Mouse (Mus musculus): ENCODE measurements around the gene Crybg2. TPM values are rescaled to one million over a fixed set of nuclear protein-coding genes. Genes with fewer than 3 reads are reported as not detected.

Crybg2 gene
- total RNA-seq, 2 experiments from 2014 or later: 2.1 to 2.7 TPM

DNA sequence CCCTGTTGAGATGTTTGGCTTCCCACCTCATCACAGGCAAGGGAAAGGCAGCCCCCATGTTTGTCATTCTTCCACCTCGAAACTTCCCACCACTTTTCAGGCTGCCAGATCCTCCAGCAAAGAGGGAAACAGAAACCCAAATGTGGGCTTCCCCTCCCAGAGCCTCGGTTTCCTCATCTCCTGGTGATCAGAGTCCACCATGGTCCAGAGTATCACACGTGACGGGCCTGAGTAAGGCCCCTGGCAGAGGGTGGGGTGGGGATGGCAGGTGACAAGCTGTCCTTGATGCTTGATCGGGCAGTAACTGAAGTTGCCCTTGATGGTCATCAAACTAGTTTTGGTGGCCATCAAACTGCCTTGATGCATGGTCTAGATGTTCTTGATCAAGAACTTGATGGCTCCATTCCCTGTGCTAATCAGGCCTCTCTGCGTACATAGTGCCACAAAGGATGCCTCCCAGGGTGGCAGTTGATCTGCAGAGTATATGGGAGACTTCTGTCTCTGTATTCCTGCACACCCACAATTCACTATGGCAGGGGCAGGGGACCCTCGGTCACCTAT lies 33.5 kb downstream of the Crybg2 start:
- DNase-seq (ENCODE audit: low spot score in 2 of 2): no peak

DNA sequence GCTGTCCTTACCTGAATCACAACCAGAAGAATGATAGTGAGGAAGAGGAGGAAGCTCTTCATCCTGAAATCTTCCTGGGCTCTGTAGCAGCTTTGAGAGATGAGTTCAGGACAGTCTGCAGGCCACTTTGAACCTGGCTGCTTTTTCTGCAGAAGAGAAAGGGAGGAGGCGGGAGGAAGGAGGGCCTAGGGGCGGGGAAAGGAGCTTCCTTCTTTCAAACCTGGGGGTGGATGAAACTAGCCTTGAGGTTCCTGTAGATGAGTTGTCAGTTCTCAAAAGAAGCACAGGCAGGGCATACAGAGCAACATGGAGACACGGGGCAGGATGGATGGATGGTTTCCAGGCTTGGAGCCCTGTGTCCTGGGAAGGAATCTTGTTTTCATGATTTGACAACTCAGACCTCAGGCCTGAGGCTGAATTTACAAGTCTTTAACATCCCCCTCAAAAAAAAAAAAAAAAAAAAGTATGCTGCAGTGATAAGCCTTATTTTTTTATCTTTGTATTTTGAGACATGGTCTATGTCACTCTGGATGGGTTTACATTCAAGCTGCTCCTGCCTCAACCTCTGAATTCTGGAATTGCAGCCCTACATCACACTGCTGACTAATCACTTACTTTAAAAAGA lies 34.4 kb downstream of the Crybg2 start, which contains the start of gene Cd52:
Cd52 (minus strand) TSS at position 160 of the 625 bp plus-strand sequence.
- DNase-seq (ENCODE audit: low spot score in 2 of 2): no peak

DNA sequence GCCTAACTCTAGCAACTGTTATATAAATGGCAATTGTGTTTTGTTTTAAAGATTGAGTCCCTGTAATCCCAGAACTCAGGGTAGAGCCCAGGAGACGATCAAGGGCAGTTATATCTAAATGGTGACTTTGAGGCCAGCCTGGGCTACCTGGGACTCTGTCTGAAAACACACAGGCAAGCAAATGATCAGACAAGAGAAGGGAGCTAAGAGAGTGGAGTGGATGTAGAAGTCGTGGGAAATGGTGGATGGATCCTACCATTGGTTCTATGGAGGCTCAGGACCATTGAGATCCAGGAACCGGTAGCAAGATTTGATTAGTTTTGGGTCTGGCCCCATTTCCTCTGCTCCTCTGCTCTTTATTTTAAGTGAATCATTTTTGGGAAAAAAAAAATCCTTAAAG lies 35.5 kb downstream of the Crybg2 start:
- no peak for DNase-seq (ENCODE audit: low spot score in 2 of 2)

DNA sequence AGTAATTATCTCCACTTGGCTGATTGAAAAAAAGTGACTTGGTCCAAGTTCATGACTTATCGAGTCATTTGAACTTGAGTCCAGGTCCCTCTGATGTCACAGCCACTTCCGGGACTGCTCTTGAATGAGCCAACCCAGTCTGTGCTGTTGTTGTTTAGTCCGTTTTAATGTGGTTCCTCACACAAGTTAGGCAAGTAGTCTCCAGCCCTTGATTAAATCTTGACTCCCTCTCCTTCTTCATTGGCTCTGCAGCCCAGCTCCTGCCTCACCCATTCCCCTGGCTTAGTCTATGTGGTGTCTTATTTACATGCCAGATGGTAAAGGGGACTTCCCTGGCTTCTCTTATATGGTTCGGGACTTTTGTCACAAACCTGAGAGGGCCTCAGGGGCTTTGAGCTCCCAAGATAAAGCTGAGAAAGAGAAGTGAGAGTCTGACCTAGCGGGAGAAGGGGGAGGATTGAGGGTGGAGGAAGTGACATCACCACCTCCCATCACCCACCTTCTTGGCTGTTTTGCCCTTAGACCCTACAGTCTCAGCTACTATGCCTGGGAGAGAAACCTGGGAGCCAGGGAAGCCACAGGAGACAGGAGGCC lies 36.5 kb downstream of the Crybg2 start:
- no peak for DNase-seq (ENCODE audit: low spot score in 2 of 2)

DNA sequence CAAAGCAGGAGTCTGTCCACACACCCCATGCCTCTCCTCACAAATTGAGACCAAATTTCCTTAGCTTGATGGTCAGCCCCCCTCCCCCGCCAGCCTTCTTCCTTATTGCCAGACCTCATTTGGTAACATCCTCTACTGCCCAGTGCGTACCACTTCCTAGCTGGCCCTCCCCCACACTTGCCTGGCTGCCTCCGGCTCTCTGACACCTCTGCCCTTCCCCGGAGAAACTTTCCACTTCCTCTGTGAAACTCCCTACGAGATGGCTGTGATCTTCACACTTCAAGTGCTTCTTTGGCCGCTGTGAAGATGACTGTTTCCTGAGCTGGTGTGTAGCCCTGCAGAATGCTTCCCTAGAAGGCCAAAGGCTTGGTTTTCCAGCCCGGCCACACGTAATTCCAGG lies 38.0 kb downstream of the Crybg2 start:
- DNase-seq (ENCODE audit: low spot score in 2 of 2): no peak

DNA sequence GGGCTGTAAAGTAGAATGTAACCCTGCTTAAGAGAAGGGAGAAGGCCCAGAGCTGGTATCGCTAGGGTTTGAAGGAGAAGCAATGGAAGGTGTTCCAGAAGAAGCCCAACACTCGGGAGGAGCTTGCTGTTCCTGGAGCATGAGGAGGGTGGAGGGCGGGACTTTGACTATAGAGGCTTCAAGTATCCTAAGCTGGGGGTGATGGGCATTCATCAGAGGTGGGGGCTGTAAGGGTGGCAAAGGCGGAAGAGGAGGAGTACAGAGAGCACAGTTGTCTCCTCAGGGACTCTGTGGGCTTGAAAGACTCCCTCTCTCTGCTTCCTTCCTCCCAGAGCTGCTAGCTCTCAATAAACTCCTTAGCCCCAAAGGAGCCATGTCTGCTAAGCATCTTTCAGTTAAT lies 39.6 kb downstream of the Crybg2 start:
- no peak for DNase-seq (ENCODE audit: low spot score in 2 of 2)

DNA sequence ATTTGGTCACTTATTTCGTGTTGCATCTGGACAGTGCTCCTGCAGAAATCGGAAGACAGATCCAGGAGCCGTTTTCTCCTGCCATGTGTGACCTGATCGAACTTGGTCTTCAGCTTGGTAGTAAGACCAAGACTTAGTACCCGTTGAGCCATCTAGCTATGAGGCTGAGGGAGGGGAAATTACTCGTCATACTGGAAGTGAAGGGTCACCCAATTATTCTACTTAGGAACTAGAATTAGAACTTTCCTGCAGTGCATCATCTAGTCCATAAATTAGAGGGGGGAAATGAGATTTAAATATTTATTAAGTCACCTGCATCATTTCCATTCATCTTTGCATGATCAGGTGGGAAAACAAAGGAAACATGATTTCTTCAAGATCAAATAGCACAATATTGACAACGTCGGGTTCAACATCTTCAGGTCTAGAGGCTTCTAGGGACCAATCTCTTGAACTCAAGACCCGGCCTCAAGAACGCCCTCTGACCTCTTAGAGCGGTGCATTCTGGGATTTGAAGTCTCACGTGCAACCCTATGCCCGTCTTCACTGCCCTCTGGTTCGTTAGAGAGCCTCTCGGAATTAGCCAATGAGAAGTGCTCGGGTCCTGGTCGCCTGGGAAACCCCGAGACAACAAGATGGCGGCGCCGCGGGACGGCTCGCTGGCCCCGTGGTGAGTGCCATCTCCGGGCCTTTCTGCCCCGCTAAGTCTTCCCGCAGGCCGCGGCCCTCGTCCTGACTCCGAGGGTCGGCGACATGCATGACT lies 41.5 kb downstream of the Crybg2 start, which contains the start of gene Ubxn11:
Ubxn11 (plus strand) TSS at position 592 of the 763 bp plus-strand sequence.
- peak; percentile 83 to 88 for DNase-seq (ENCODE audit: low spot score in 2 of 2)

DNA sequence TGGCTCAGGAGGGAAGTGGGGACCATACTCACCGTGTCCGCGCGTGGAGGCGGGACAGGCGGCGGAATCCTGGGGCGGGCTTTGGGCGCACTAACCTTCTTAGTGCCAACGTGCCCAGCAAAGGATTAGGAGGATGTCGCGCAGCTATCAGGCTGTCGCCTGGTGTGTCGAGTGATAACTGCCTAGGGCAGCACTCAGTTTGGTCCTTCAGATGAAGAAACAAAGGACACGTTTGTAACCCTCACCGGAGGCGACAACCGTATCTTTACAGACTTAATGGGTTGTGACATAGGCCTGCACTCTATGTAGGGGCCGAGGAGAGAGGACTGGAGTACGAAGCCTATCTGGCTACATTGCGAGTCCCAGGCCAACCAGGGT lies 42.1 kb downstream of the Crybg2 start:
- DNase-seq (ENCODE audit: low spot score in 2 of 2): no peak

DNA sequence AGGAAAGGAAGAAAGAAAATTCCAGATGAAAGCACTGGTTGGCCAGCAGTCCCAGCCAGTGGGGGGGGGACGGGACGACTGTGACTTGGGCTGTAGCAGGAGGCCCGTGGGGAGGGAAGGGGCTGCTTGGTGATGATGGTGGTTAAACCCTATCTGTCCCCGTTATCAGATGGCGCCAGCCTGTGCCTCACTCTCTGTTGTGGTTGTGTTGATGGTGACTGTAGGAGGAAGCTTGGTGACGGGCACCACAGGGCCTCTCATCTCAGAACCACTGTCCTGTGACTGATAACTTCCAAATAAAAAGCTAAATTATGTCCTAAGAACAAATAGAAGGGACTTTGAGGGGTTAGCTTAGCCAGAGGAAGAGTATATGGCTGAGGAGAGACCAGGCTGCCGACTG lies 45.5 kb downstream of the Crybg2 start:
- DNase-seq (ENCODE audit: low spot score in 2 of 2): no peak

DNA sequence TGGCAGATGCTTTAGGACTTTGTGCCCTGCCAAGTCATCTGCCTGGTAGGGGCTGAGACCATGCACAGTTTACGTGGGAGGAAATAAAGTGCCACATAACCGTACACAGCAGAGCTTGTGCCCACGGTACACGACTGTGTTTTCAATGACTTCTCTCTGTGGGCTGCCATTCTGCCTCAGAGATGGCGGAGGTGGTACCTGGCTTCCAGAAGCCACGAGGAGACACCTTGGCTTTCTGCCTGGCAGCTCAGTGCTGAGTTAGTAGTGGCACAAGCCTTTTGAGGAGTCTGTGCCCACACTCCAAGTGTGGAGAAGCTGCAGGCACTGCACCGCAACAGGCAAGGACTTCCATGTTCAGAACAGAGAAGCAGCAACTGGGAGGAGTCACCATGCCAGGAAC lies 47.1 kb downstream of the Crybg2 start:
- DNase-seq (ENCODE audit: low spot score in 2 of 2): no peak

DNA sequence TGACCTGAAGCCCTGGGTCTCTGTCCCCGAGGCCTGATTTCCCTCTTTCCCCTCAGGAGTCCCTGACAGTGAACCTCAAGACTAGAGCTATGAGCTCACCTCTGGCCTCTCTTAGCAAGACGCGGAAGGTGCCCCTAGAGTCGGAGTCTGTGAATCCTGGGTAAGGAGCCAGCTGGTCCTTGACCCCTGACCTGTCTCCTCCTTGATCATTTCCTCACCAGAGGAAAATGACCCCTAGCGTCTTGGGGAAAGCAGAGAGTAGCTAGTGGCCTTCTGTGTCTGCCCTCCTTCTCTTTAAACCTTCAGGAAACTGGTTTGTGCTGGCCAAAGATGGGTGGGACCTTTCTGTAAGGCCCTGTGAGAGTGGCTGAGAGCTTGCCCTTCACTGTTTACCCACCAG lies 47.6 kb downstream of the Crybg2 start:
- no peak for DNase-seq (ENCODE audit: low spot score in 2 of 2)

DNA sequence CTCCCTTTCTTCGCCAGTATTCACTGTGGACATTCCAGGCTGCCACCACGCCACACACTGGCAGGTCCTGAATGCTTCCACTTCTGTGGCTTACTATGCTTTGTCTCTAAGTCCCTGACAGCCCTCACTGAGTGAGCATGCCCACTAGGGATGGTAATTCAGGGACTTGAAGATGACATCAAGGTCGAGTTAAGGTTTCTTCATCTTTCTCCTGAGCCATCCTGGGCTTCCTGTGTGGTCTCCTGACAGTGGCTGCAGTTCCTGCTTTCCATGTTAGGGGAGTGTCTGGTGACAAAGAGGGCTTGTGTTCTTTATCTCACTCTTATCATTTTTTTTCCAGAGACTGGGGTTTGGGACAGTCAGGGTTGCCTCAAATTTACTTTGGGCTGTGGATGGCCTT lies 50.0 kb downstream of the Crybg2 start:
- no peak for DNase-seq (ENCODE audit: low spot score in 2 of 2)

DNA sequence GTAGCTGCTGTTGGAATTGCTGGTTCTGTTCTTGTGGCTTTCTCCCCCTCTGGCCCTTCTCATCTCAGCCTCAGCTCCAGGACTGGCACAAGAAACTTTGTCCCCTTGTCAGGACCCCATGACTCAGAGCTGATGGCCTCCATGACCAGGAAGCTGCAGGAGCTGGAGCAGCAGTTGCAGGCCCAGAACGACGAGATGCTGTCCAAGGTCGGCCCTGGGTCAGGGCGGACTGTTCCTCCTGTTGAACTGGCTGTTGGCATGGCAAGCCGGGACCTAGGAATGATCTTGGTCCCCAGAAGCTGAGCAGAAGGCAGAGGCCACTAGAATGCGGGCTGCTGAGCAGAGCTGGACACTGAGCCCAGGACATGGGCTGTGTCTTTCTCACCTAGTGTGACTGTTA lies 51.8 kb downstream of the Crybg2 start:
- no peak for DNase-seq (ENCODE audit: low spot score in 2 of 2)

DNA sequence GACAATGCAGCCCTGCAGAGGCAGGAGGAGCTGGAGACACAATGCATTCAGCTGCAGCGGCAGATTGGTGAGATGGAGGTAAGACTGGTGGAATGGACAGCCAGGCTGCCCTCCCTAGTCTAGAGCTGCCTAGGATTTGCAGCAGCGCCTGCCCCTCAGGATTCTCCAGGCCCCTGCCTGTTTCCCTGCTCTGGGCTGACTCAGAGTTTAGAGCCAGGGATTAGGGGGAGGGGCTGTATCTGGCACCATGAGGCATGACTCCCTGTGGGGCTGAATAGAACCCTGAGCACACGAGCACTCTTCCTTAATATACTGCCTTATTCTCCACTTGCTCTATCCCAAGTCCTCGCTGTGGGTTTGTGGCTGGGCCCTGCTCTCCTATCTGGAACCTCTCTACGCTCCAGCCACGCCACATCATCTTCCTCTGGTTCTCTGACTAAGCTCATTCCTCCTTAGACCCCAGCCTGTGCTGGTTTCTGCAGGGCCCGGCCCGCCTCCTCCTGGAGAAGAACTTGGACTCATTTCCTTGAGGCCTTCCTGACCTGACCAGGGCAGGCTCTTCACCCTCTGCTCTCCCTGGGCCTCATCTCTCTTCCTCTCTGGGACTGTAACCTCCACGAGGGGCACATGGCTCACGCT lies 52.9 kb downstream of the Crybg2 start:
- no peak for DNase-seq (ENCODE audit: low spot score in 2 of 2)

DNA sequence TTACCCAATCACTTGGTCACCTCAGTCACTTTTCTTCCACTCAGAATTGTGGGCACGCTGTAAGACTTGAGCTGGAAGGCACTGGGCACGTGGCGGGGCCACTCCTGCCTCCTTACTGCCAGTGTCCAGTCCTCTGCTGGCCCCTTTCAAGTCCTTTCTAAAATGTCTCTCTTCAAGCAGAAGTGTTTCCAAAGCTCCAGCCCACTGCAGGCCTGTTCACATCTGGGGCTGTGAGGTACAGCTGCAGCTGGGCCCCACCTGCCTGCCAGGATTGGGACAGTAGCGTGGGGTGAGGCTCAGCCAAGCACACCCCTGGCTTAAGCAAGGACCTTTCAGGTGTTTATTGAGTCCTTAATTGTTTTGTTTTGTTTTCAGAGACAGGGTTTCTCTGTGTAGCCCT lies 53.4 kb downstream of the Crybg2 start:
- no peak for DNase-seq (ENCODE audit: low spot score in 2 of 2)

DNA sequence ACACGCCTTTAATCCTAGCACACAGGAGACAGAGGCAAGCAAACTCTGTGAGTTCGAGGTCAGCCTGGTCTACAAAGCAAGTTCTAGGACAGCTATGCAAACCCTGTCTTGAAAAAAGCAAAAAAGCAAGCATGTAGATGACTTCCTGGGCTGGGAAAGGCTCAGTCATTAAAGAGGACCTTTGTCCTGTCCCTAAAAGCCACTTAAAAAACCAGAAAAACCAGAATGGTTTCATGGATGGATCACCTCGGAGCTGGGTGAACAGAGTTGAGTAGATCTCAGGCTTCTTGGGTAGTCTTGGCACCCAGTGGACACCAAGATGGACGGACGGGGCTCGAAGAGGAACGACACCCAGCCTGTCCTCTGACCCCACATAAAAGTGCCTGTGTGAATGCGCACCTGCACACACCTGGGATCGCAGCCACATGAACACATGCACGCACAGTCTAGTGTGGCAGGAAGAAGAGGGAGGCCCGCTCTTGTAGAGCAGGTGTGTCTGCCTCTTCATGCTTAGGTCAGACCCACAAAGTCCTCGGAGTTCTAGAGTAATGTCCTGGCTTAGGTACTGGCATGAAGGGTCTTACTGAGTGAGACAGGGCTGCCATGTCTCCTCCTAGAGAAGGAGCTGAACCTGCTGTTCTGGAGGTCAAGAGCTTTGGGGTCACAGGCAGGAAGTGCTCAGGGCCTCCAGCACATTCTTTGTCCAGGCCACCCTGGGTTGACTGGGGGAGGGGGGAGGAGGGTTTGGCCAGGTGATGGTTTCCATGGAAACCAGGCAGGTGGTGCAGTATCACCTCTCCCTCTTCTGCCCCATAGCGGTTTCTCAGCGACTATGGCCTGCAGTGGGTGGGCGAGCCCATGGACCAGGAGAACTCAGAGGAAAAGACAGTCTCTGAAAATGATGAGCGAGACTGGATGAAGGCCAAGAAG lies 54.9 kb downstream of the Crybg2 start:
- DNase-seq (ENCODE audit: low spot score in 2 of 2): no peak

DNA sequence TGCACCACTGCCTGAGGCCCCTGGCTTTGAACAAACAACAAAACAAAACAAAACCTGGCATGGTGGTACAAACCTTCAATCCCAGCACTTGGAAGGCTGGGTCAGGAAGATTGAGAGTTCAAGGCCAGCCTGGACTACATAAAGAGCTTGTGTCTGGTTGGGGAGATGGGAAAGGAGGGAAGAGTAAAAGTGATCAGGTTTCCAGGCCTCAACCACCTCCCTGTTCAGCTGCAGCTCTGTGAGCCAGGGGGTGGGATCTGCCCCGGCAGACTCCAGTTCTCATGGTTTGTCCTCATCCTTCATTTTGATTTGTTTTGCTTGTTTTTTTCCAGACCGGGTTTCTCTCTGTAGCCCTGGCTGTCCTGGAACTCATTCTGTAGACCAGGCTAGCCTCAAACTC lies 55.9 kb downstream of the Crybg2 start:
- DNase-seq (ENCODE audit: low spot score in 2 of 2): no peak

DNA sequence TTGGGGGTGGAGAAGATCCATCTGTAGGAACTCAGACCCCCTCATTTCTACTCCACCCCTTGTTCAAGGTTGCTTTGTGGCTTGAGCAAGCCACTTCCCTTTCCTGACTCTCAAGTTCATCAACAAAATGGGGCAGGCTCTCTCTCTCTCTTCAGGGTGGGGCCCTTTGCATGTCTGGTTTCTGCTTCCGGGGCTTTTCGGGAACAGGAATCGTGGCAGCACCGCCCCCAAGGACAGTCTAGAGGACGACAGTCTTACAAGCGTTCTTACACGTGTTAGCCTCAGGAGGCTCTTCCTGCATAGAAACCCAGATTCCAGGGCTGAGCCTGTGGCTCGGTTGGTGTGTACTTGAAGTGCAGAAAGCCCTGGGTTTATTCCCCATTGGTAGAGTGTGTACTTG lies 56.4 kb downstream of the Crybg2 start:
- no peak for DNase-seq (ENCODE audit: low spot score in 2 of 2)

DNA sequence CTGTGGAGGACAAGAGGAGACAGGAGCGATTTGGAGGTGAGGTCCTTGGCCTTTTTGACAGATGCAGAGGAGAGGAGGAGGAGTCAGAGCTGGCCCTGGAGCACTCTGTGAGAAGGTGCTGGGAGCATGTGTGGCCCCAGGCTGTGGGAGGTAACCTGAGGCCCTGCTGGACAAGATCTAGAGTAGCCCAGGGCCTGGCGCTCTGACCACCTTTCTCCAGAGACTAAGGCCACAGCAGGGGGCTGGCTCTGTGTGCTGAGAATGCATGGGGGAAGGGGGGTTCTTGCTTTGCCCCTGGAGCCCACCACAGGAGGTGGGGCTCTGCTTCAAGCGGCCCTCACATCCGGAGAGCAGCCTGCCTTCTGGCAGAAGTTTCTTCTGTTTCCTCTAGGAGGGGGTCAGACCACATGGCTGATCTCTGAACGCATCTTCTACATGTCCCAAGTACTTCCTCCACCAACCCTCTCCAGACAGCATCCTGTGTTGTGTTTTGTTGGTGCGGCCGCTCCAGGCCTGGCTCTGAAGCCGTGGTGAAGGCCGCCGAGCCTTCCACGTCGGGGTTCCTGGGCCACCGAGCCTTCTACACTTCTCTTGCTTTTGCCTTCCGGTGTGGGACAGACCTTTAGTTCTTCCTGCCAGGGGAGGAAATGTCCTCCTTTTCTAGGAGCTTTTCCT lies 57.6 kb downstream of the Crybg2 start:
- no peak for DNase-seq (ENCODE audit: low spot score in 2 of 2)

DNA sequence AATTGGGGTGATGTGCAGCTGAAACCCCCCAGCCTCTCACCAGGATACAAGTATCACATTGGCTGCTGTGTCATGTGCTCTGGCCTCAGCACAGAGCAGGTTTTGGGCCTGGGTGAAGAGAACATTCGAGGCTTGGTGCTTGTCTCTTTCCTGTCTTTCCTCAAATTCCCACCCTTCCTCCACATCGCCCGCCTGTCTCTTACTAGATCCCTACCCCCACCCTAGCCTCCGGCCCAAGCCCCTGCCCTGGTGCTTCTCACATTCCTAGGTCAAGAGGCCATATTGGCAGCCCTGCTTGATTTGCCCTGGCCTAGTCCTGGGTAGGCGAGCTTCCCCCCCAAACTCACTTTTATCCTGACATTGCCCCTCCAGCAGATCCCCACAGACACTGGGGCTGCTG lies 58.4 kb downstream of the Crybg2 start:
- no peak for DNase-seq (ENCODE audit: low spot score in 2 of 2)
